Mouse (Mus musculus): ENCODE data around the gene Onecut1. TPM values are rescaled to one million over a fixed set of nuclear protein-coding genes. Genes with fewer than 3 reads are reported as not detected.

The Onecut1 gene
- polyA plus RNA-seq, 1 experiment from 2014 or later: not detected

DNA sequence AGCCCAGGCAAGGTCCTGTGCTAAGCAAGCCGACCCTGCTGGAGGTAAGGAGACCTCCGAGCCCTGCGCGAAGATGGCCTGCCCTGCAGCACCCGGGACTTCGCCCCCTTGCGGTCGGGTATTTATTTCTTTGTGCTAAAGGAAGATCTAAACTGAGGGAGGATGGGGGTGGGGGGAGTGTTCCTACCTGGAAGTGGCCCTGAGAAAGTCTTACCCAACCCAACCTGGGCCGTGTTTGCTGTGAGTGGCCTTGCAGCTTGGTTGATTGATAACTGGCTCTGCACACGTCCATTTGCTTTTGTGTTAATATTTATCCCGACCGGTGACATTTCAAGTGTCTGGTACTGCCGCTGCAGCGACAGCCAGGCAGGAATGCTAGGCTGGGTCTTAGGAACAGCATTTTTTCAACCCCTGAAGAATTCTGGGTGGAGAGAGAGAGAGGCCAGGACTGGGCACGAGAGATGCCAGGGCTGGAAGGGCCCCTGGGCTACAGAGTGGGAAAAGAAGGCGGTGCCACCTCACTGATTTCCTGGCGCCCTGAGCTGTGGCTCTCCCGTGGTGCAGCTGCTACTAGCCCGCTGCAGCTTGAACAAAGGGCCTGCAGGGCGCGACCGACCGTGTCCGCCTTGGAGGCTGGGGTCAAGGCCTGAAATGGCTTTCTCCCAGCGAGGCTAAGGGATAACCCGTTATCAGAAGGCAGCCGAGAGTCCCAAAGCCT lies 5.0 kb downstream of the Onecut1 start:
- ATAC-seq (replicated peaks; ENCODE audit: low FRiP score, low read depth) (peak; percentile 72), DNase-seq (ENCODE audit: low spot score) (no peak)
- Histone ChIP-seq H3K9ac (ENCODE audit: low read depth, low read length) (no peak overlapping the region), H3K27ac (no peak overlapping the region), H3K4me1 (replicated peaks; ENCODE audit: insufficient read depth, low read length) (0 out of 2 replicates have a peak, but pooled peaks cover 11% of the 10 kb centered on the region), H3K9me3 (replicated peaks; ENCODE audit: low read length) (no peaks in the 10 kb centered on the region), H3K36me3 (ENCODE audit: insufficient read depth, low read length) (no peaks in the 10 kb centered on the region), H3K27me3 (ENCODE audit: insufficient read depth, low read length) (peaks cover 76% of the 10 kb centered on the region), H3K4me3 (replicated peaks; ENCODE audit: low read depth, low read length) (no peak overlapping the region), H3K4me2 (ENCODE audit: low read length) (0 out of 2 replicates have a peak overlapping the region, but pooled peaks have one; percentile 10)
- 6% methylated on average over 27 of the region's 27 CpGs for WGBS
- peak; percentile 34 for TF ChIP-seq CTCF (IDR thresholded peaks at IDR 0.05; ENCODE audit: low read depth)

- Histone ChIP-seq H3K9ac (ENCODE audit: low read depth, low read length) (no peak overlapping the region), H3K4me3 (replicated peaks; ENCODE audit: low read depth, low read length) (no peak overlapping the region), H3K27ac (no peak overlapping the region), H3K36me3 (ENCODE audit: insufficient read depth, low read length) (no peaks in the 10 kb centered on the region), H3K9me3 (replicated peaks; ENCODE audit: low read length) (no peaks in the 10 kb centered on the region), H3K4me2 (ENCODE audit: low read length) (no peak overlapping the region), H3K4me1 (replicated peaks; ENCODE audit: insufficient read depth, low read length) (0 out of 2 replicates have a peak, but pooled peaks cover 3% of the 10 kb centered on the region), H3K27me3 (ENCODE audit: insufficient read depth, low read length) (peaks cover 66% of the 10 kb centered on the region)
- 7% methylated on average over 15 of the region's 15 CpGs for WGBS
- DNase-seq (ENCODE audit: low spot score) (peak; percentile 57), ATAC-seq (replicated peaks; ENCODE audit: low FRiP score, low read depth) (no peak)
- TF ChIP-seq CTCF (IDR thresholded peaks at IDR 0.05; ENCODE audit: low read depth): peak; percentile 64
These were observed 6.0 kb downstream of the Onecut1 start for GRCm38 (mm10) chr9:74867641-74868205.

- no peaks in the 10 kb centered on the region for H3K36me3 ChIP-seq (ENCODE audit: insufficient read depth, low read length)
- H3K9me3 ChIP-seq (replicated peaks; ENCODE audit: low read length): no peaks in the 10 kb centered on the region
- H3K27me3 ChIP-seq (ENCODE audit: insufficient read depth, low read length): peaks cover 59% of the 10 kb centered on the region
- H3K9ac ChIP-seq (ENCODE audit: low read depth, low read length): no peak overlapping the region
- TF ChIP-seq CTCF (IDR thresholded peaks at IDR 0.05; ENCODE audit: low read depth): no peak
- ATAC-seq (replicated peaks; ENCODE audit: low FRiP score, low read depth): no peak
- DNase-seq (ENCODE audit: low spot score): peak; percentile 57
- WGBS: 3% methylated on average over 22 of the region's 22 CpGs
- H3K4me2 ChIP-seq (ENCODE audit: low read length): no peak overlapping the region
- no peaks in the 10 kb centered on the region for H3K4me1 ChIP-seq (replicated peaks; ENCODE audit: insufficient read depth, low read length)
- no peak overlapping the region for H3K4me3 ChIP-seq (replicated peaks; ENCODE audit: low read depth, low read length)
- H3K27ac ChIP-seq: no peak overlapping the region
These were observed 6.7 kb downstream of the Onecut1 start for GRCm38 (mm10) chr9:74868336-74868950.

- WGBS: 23% methylated on average over 13 of the region's 13 CpGs
- no peaks in the 10 kb centered on the region for H3K36me3 ChIP-seq (ENCODE audit: insufficient read depth, low read length)
- TF ChIP-seq CTCF (IDR thresholded peaks at IDR 0.05; ENCODE audit: low read depth): peak; percentile 92
- ATAC-seq (replicated peaks; ENCODE audit: low FRiP score, low read depth): no peak
- DNase-seq (ENCODE audit: low spot score): peak; percentile 76
- H3K4me1 ChIP-seq (replicated peaks; ENCODE audit: insufficient read depth, low read length): no peaks in the 10 kb centered on the region
- no peak overlapping the region for H3K9ac ChIP-seq (ENCODE audit: low read depth, low read length)
- no peak overlapping the region for H3K4me2 ChIP-seq (ENCODE audit: low read length)
- peaks cover 34% of the 10 kb centered on the region for H3K27me3 ChIP-seq (ENCODE audit: insufficient read depth, low read length)
- H3K4me3 ChIP-seq (replicated peaks; ENCODE audit: low read depth, low read length): no peak overlapping the region
- no peaks in the 10 kb centered on the region for H3K9me3 ChIP-seq (replicated peaks; ENCODE audit: low read length)
- H3K27ac ChIP-seq: no peak overlapping the region
These were observed 9.4 kb downstream of the Onecut1 start for GRCm38 (mm10) chr9:74870960-74871688.

GRCm38 (mm10) chr9:74876328-74876727 lies 14.6 kb downstream of the Onecut1 start:
- H3K27me3 ChIP-seq (ENCODE audit: insufficient read depth, low read length): peaks cover 1% of the 10 kb centered on the region; the same call in 1 of the 2 replicates
- WGBS: 56% methylated on average over 6 of the region's 6 CpGs

GRCm38 (mm10) chr9:74877709-74878108 lies 16.0 kb downstream of the Onecut1 start:
- no peak for DNase-seq (ENCODE audit: low spot score)

More at GRCm38 (mm10) chr9:74876328-74876727, 14.6 kb downstream of the Onecut1 start:
- no peaks in the 10 kb centered on the region for H3K4me1 ChIP-seq (replicated peaks; ENCODE audit: insufficient read depth, low read length)
- H3K9me3 ChIP-seq (replicated peaks; ENCODE audit: low read length): no peaks in the 10 kb centered on the region
- H3K9ac ChIP-seq (ENCODE audit: low read depth, low read length): no peak overlapping the region
- no peak for ATAC-seq (replicated peaks; ENCODE audit: low FRiP score, low read depth)
- H3K4me2 ChIP-seq (ENCODE audit: low read length): no peak overlapping the region
- H3K27ac ChIP-seq: no peak overlapping the region
- peak; percentile 28; the same call in 1 of the 2 replicates for TF ChIP-seq CTCF (IDR thresholded peaks at IDR 0.05; ENCODE audit: low read depth)
- H3K36me3 ChIP-seq (ENCODE audit: insufficient read depth, low read length): no peaks in the 10 kb centered on the region
- DNase-seq (ENCODE audit: low spot score): no peak
- H3K4me3 ChIP-seq (replicated peaks; ENCODE audit: low read depth, low read length): no peak overlapping the region

More at GRCm38 (mm10) chr9:74877709-74878108, 16.0 kb downstream of the Onecut1 start:
- H3K9ac ChIP-seq (ENCODE audit: low read depth, low read length): no peak overlapping the region
- H3K4me1 ChIP-seq (replicated peaks; ENCODE audit: insufficient read depth, low read length): no peaks in the 10 kb centered on the region
- no peaks in the 10 kb centered on the region for H3K36me3 ChIP-seq (ENCODE audit: insufficient read depth, low read length)
- ATAC-seq (replicated peaks; ENCODE audit: low FRiP score, low read depth): no peak
- no peak overlapping the region for H3K4me3 ChIP-seq (replicated peaks; ENCODE audit: low read depth, low read length)
- H3K4me2 ChIP-seq (ENCODE audit: low read length): no peak overlapping the region
- H3K27ac ChIP-seq: no peak overlapping the region
- no peak for TF ChIP-seq CTCF (IDR thresholded peaks at IDR 0.05; ENCODE audit: low read depth)
- H3K9me3 ChIP-seq (replicated peaks; ENCODE audit: low read length): no peaks in the 10 kb centered on the region
- H3K27me3 ChIP-seq (ENCODE audit: insufficient read depth, low read length): no peaks in the 10 kb centered on the region
- WGBS: 40% methylated on average over 2 of the region's 2 CpGs

Data from kidney, postnatal 0 days (tissue).